Mouse (Mus musculus) gastrocnemius, postnatal 25 days (tissue): Measurements from ENCODE around the gene Tbx19. TPM values are rescaled to one million over a fixed set of nuclear protein-coding genes. Genes with fewer than 3 reads are reported as not detected.

Experiments used
- DNase-seq: peaks from one replicate; pipeline ENCODE4 v3.0.0; 2022
- total RNA-seq, 2 experiments: library from RNA; stranded (reverse); gene quantifications; 1 replicate in 1 of 2; 2 replicates in 1 of 2; pipeline ENCODE4 v1.2.3; 2021

The Tbx19 gene
- total RNA-seq, 2 experiments from 2014 or later: not detected

GRCm38 (mm10) chr1:165114460-165115175 lies 46.0 kb downstream of the Tbx19 start:
- DNase-seq: no peak

GRCm38 (mm10) chr1:165113700-165114099 lies 46.9 kb downstream of the Tbx19 start:
- DNase-seq: no peak

GRCm38 (mm10) chr1:165110659-165111058 lies 49.9 kb downstream of the Tbx19 start:
- DNase-seq: no peak

GRCm38 (mm10) chr1:165109135-165109534 lies 51.4 kb downstream of the Tbx19 start:
- DNase-seq: no peak

- no peak for DNase-seq
Observed at GRCm38 (mm10) chr1:165108477-165108876, 52.1 kb downstream of the Tbx19 start.

GRCm38 (mm10) chr1:165106011-165106385 lies 54.6 kb downstream of the Tbx19 start:
- DNase-seq: no peak

GRCm38 (mm10) chr1:165105270-165106010 lies 55.1 kb downstream of the Tbx19 start:
- no peak for DNase-seq

- no peak for DNase-seq
Observed at GRCm38 (mm10) chr1:165104707-165105259, 55.8 kb downstream of the Tbx19 start.

GRCm38 (mm10) chr1:165099569-165099968 lies 61.0 kb downstream of the Tbx19 start:
- no peak for DNase-seq

- DNase-seq: no peak
Observed at GRCm38 (mm10) chr1:165094871-165095270, 65.7 kb downstream of the Tbx19 start.

- DNase-seq: peak; percentile 16
Observed at GRCm38 (mm10) chr1:165091721-165092120, 68.9 kb downstream of the Tbx19 start.

GRCm38 (mm10) chr1:165089556-165089955 lies 71.0 kb downstream of the Tbx19 start:
- no peak for DNase-seq

Other genes starting within 250 kb of the Tbx19 start
- gene Xcl1, start 225.2 kb downstream of the Tbx19 start, total RNA-seq: not detected
- 1 to 10 TPM; 7.4 to 7.5 TPM for gene Sft2d2, start 33.7 kb upstream of the Tbx19 start, total RNA-seq
- 10 to 100 TPM; 15.9 to 21.0 TPM for gene Tiprl, start 76.2 kb upstream of the Tbx19 start, total RNA-seq
- 1 to 10 TPM; 1.3 TPM for gene Gpr161, start 135.0 kb upstream of the Tbx19 start, total RNA-seq